Mouse (Mus musculus) testis, adult 2 months (tissue): Measurements from ENCODE around the gene Lypd5. TPM values are rescaled to one million over a fixed set of nuclear protein-coding genes. Genes with fewer than 3 reads are reported as not detected.

ENCODE experiments used
- H3K27ac ChIP-seq: fragments of 200-500 bp; 2 replicates; pipeline ENCODE4 v1.5.1; 2012; ENCODE audit warnings: low read depth, low read length; ENCODE audit not compliant: control insufficient read depth, insufficient read depth
- H3K27me3 ChIP-seq: fragments of 200-500 bp; 2 replicates; pipeline ENCODE4 v1.6.1; 2012; ENCODE audit warnings: mild to moderate bottlenecking, low read length, moderate library complexity; ENCODE audit not compliant: control insufficient read depth, insufficient read depth
- H3K36me3 ChIP-seq: fragments of 200-500 bp; 2 replicates; pipeline ENCODE4 v1.6.1; 2012; ENCODE audit warnings: mild to moderate bottlenecking, low read length; ENCODE audit not compliant: control insufficient read depth, insufficient read depth
- H3K4me1 ChIP-seq: fragments of 200-500 bp; 2 replicates; pipeline ENCODE4 v1.6.1; 2012; ENCODE audit warnings: low read length; ENCODE audit not compliant: control insufficient read depth, insufficient read depth
- H3K4me3 ChIP-seq: fragments of 200-500 bp; 2 replicates; pipeline ENCODE4 v1.5.1; 2012; ENCODE audit warnings: low read depth, mild to moderate bottlenecking, low read length, moderate library complexity, mixed read lengths; ENCODE audit not compliant: control insufficient read depth
- CTCF ChIP-seq: fragments of 200-500 bp; IDR thresholded peaks from 2 replicates; pipeline ENCODE4 v1.5.1; 2012; ENCODE audit warnings: low read depth, mild to moderate bottlenecking, inconsistent platforms, low read length, moderate library complexity; ENCODE audit not compliant: control insufficient read depth, insufficient read depth, insufficient replicate concordance
- POLR2A ChIP-seq: fragments of 200-500 bp; IDR thresholded peaks from 2 replicates; pipeline ENCODE4 v1.6.1; 2012; ENCODE audit warnings: low read depth, mild to moderate bottlenecking, inconsistent platforms, low read length, moderate library complexity; ENCODE audit not compliant: control insufficient read depth
- polyA plus RNA-seq: library from polyadenylated mRNA; depleted of rRNA; stranded (reverse); fragments of >200 nt; gene quantifications from 2 replicates; pipeline ENCODE4 v1.2.3, GENCODE M21; 2012

Lypd5 gene
- polyA plus RNA-seq, 1 experiment = 1.7 TPM

GRCm38 (mm10) chr7:24376456-24376855 is 27.5 kb downstream of the Lypd5 start:
- H3K27me3 ChIP-seq = no peaks in the 10 kb centered on the region
- no peak overlapping the region for H3K27ac ChIP-seq
- peaks cover 12% of the 10 kb centered on the region for H3K4me1 ChIP-seq
- TF ChIP-seq CTCF (no peak), POLR2A (no peak)
- no peak overlapping the region for H3K4me3 ChIP-seq
- H3K36me3 ChIP-seq = no peaks in the 10 kb centered on the region

- no peak overlapping the region; the same call in 1 of the 2 replicates for H3K4me3 ChIP-seq
These were observed 28.3 kb downstream of the Lypd5 start for GRCm38 (mm10) chr7:24377091-24377865.

DNA sequence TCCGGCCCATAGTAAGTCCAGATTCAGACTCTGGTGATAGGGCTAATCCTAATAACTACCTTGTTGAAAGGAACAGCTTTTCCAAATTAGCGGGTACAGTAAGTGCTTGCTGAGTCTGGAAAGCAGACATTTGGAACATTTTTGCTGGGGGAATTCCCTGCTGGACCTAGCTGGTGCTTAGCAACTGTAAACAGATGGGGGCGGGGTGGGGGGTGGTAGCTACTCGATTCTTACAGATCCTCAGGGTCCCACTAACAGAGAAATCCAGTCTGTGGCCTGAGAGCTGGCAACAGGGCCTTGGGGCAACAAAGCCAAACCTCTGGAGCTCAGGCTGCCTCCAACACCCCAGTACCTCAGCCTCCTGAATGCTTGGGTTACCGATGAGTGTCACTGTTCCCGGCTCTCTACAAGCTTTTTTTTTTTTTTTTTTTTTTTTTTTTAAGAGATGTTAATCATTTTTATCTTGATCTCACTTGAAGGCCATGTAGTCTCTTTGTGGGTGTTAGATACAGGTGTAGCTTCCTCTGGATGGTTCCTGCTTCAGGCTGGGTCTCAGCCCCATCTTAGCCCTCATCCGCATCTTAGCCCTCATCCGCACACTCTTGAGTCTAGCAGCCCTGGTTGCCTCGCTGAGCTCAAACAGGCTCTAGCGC is 29.2 kb downstream of the Lypd5 start:
- no peak for TF ChIP-seq POLR2A
- TF ChIP-seq CTCF = no peak
- Histone ChIP-seq H3K27me3 (no peaks in the 10 kb centered on the region), H3K4me1 (peaks cover 12% of the 10 kb centered on the region), H3K36me3 (no peaks in the 10 kb centered on the region), H3K27ac (no peak overlapping the region), H3K4me3 (no peak overlapping the region)

More at GRCm38 (mm10) chr7:24377091-24377865, 28.3 kb downstream of the Lypd5 start:
- H3K27me3 ChIP-seq = no peaks in the 10 kb centered on the region
- H3K4me1 ChIP-seq = peaks cover 12% of the 10 kb centered on the region
- TF ChIP-seq POLR2A (no peak), CTCF (no peak)
- no peaks in the 10 kb centered on the region for H3K36me3 ChIP-seq
- no peak overlapping the region for H3K27ac ChIP-seq

DNA sequence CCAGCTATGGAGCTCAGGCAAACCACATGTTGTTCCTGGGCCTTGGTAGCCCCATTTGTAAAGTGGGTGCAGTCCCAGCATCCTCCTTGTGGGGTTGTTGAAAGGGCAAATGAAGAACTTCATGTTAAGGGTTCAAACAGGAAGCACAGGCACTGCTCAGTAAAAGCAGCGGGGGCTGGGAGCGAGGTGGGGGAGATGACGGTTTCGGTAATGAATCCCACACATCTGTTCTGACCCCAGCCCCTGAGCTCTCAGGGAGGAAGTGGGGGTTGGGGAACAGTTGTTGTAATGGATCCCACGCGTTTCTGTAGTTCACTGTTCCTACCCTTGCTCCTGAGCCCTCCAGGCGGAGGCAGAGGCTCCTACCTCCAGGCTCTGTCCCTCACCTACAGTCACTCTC is 30.9 kb downstream of the Lypd5 start:
- H3K4me1 ChIP-seq = peaks cover 12% of the 10 kb centered on the region
- no peaks in the 10 kb centered on the region for H3K27me3 ChIP-seq
- TF ChIP-seq CTCF = no peak
- no peak for TF ChIP-seq POLR2A
- no peak overlapping the region for H3K4me3 ChIP-seq
- no peaks in the 10 kb centered on the region for H3K36me3 ChIP-seq
- H3K27ac ChIP-seq = no peak overlapping the region

DNA sequence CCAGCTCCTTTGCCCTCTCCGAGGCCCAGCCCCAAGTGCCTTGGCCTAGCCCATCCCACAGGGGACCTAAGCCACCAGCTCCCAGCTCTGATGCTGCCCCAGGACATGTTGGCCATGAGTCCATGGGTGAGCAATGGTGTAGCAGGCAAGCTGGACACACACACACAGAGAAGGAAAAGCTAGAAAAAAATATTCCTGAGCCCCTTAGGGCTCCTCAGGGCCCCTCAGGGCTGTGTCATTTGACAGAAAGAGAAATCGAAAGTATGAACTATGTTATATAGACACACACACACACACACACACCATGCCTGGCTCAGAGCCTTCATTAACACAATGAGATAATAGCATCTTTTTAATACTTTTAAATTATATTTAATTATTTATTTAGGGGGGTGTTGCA is 31.4 kb downstream of the Lypd5 start:
- no peak overlapping the region for H3K4me3 ChIP-seq
- no peaks in the 10 kb centered on the region for H3K36me3 ChIP-seq
- no peak for TF ChIP-seq CTCF
- TF ChIP-seq POLR2A = no peak
- no peaks in the 10 kb centered on the region for H3K27me3 ChIP-seq
- H3K4me1 ChIP-seq = peaks cover 12% of the 10 kb centered on the region
- H3K27ac ChIP-seq = no peak overlapping the region

DNA sequence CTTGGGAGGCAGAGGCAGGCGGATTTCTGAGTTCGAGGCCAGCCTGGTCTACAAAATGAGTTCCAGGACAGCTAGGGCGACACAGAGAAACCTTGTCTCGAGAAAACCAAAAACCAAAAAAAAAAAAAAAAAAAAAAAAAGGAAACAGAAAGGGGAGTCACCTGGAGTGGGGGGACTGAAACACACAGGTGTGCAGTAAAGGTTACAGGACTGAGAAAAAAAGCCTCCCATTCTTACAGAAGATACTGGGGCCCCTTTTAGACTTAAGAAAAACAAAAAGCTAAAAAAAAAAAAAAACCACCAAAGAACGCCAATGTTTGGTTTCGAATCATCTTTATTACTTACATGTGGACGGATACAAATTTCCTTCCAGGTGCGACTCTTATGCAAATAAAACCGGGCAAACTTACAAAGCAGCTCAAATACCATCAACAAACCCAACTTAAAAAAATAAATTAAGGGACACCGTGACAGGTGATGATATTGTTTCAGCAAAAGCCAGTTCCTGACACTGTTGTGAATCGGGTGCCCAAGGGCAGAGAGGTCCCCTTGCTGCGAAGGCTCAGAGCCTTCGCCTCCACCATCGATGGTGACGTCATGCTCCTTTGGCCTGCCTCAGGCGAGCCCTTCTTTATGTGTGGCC is 33.9 kb downstream of the Lypd5 start:
- Histone ChIP-seq H3K36me3 (no peaks in the 10 kb centered on the region), H3K4me1 (peaks cover 7% of the 10 kb centered on the region)
- no peak for TF ChIP-seq CTCF
- no peak for TF ChIP-seq POLR2A

DNA sequence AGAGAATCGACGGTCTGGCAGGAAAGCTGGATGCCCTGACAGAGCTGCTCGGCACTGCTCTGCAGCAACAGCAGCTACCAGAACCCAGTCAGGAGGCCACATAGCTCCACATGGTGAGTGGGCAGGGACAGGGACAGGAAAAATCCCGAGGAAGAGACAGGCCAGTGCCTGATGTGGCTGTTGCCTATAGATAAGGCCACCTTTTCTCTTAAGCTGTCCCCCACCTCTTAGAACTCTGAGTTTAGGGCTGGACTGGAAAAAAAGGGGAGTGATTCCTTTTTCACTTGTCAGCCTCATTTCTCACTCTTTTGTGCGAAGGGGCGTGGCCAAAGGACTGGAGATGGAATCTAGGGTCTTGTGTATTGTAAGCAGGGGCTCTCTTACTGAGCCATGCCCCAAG is 35.1 kb downstream of the Lypd5 start:
- no peak overlapping the region for H3K27ac ChIP-seq
- H3K4me3 ChIP-seq = no peak overlapping the region
- TF ChIP-seq CTCF (no peak), POLR2A (no peak)
- no peaks in the 10 kb centered on the region for H3K27me3 ChIP-seq
- H3K4me1 ChIP-seq = peaks cover 5% of the 10 kb centered on the region
- H3K36me3 ChIP-seq = no peaks in the 10 kb centered on the region

More for the DNA sequence above, 33.9 kb downstream of the Lypd5 start:
- Histone ChIP-seq H3K27me3 (no peaks in the 10 kb centered on the region), H3K27ac (no peak overlapping the region), H3K4me3 (no peak overlapping the region)
